Mouse (Mus musculus): Measurements from ENCODE around the gene Ddx1. TPM values are rescaled to one million over a fixed set of nuclear protein-coding genes. Genes with fewer than 3 reads are reported as not detected.

Gene Ddx1
- total RNA-seq, 2 experiments from 2014 or later: 83.0 to 91.4 TPM

- intact Hi-C loops (cut with DNase I): no loop called here
Measured at GRCm38 (mm10) chr12:13167116-13167515, 81.9 kb downstream of the Ddx1 start.

More at GRCm38 (mm10) chr12:13167116-13167515, 81.9 kb downstream of the Ddx1 start:
- no peak for DNase-seq

Other genes starting within 250 kb of the Ddx1 start
- gene Nbas, start 19.9 kb upstream of the Ddx1 start, total RNA-seq (2021): 10 to 100 TPM; 22.6 to 24.4 TPM